Mouse (Mus musculus): Measurements from ENCODE around the gene Tns1. TPM values are rescaled to one million over a fixed set of nuclear protein-coding genes. Genes with fewer than 3 reads are reported as not detected.

Gene Tns1
- polyA plus RNA-seq, 1 experiment from 2014 or later, result 9.3 TPM

GRCm38 (mm10) chr1:74130883-74131659 lies 6.8 kb upstream of the Tns1 start:
- no peak overlapping the region for H3K4me2 ChIP-seq
- ATAC-seq (ENCODE audit: low FRiP score) (no peak), DNase-seq (ENCODE audit: low spot score, missing footprints) (peak; percentile 54)
- 0 out of 2 replicates have a peak, but pooled peaks cover under 1% of the 10 kb centered on the region for H3K27me3 ChIP-seq (ENCODE audit: control insufficient read depth, insufficient read depth, low read length)
- no peaks in the 10 kb centered on the region for H3K4me1 ChIP-seq (ENCODE audit: control insufficient read depth, insufficient read depth, low read length)
- H3K9ac ChIP-seq (ENCODE audit: low read length), result no peak overlapping the region
- H3K4me3 ChIP-seq (ENCODE audit: low read depth, low read length), result no peak overlapping the region
- H3K27ac ChIP-seq (ENCODE audit: low read depth, low read length), result no peak overlapping the region
- WGBS, result 87% methylated on average over 8 of the region's 8 CpGs
- no peaks in the 10 kb centered on the region for H3K36me3 ChIP-seq (ENCODE audit: control insufficient read depth, insufficient read depth, low read length)
- no peaks in the 10 kb centered on the region for H3K9me3 ChIP-seq (ENCODE audit: control insufficient read depth, low read length)

- Histone ChIP-seq H3K36me3 (ENCODE audit: control insufficient read depth, insufficient read depth, low read length) (no peaks in the 10 kb centered on the region), H3K4me1 (ENCODE audit: control insufficient read depth, insufficient read depth, low read length) (peaks cover 11% of the 10 kb centered on the region), H3K27me3 (ENCODE audit: control insufficient read depth, insufficient read depth, low read length) (peaks cover 22% of the 10 kb centered on the region), H3K4me3 (ENCODE audit: low read depth, low read length) (peak within 1 kb of the TSS; percentile 50), H3K4me2 (peak within 1 kb of the TSS; percentile 86), H3K9me3 (ENCODE audit: control insufficient read depth, low read length) (no peaks in the 10 kb centered on the region), H3K9ac (ENCODE audit: low read length) (peak within 1 kb of the TSS; percentile 64), H3K27ac (ENCODE audit: low read depth, low read length) (no peak within 1 kb of the TSS)
- DNase-seq (ENCODE audit: low spot score, missing footprints) (peak; percentile 97), ATAC-seq (ENCODE audit: low FRiP score) (peak; percentile 51)
- under 1% methylated on average over 12 of the region's 12 CpGs for WGBS
Observed at GRCm38 (mm10) chr1:74124991-74125552, 823 bp upstream of the Tns1 start, which contains the start of gene Rufy4. Gene Rufy4, plus strand, starts transcription at chr1:74125541.

GRCm38 (mm10) chr1:74123215-74123614 lies 1.0 kb downstream of the Tns1 start:
- Histone ChIP-seq H3K4me2 (peak overlapping the region; percentile 86), H3K9ac (ENCODE audit: low read length) (no peak overlapping the region), H3K27me3 (ENCODE audit: control insufficient read depth, insufficient read depth, low read length) (peaks cover 22% of the 10 kb centered on the region), H3K4me1 (ENCODE audit: control insufficient read depth, insufficient read depth, low read length) (peaks cover 11% of the 10 kb centered on the region), H3K36me3 (ENCODE audit: control insufficient read depth, insufficient read depth, low read length) (no peaks in the 10 kb centered on the region), H3K4me3 (ENCODE audit: low read depth, low read length) (no peak overlapping the region), H3K27ac (ENCODE audit: low read depth, low read length) (no peak overlapping the region), H3K9me3 (ENCODE audit: control insufficient read depth, low read length) (no peaks in the 10 kb centered on the region)
- DNase-seq (ENCODE audit: low spot score, missing footprints), result peak; percentile 75
- WGBS, result 64% methylated on average over 8 of the region's 8 CpGs
- no peak for ATAC-seq (ENCODE audit: low FRiP score)

- no peak for ATAC-seq (ENCODE audit: low FRiP score)
- Histone ChIP-seq H3K9ac (ENCODE audit: low read length) (no peak overlapping the region), H3K4me3 (ENCODE audit: low read depth, low read length) (no peak overlapping the region), H3K9me3 (ENCODE audit: control insufficient read depth, low read length) (no peaks in the 10 kb centered on the region), H3K27ac (ENCODE audit: low read depth, low read length) (no peak overlapping the region), H3K4me1 (ENCODE audit: control insufficient read depth, insufficient read depth, low read length) (peaks cover 11% of the 10 kb centered on the region), H3K27me3 (ENCODE audit: control insufficient read depth, insufficient read depth, low read length) (peaks cover 22% of the 10 kb centered on the region), H3K4me2 (no peak overlapping the region), H3K36me3 (ENCODE audit: control insufficient read depth, insufficient read depth, low read length) (no peaks in the 10 kb centered on the region)
- DNase-seq (ENCODE audit: low spot score, missing footprints), result peak; percentile 73
- WGBS, result 57% methylated on average over 9 of the region's 9 CpGs
Observed at GRCm38 (mm10) chr1:74121821-74122576, 2.2 kb downstream of the Tns1 start.

- Histone ChIP-seq H3K4me3 (ENCODE audit: low read depth, low read length) (no peak overlapping the region), H3K27ac (ENCODE audit: low read depth, low read length) (no peak overlapping the region), H3K36me3 (ENCODE audit: control insufficient read depth, insufficient read depth, low read length) (no peaks in the 10 kb centered on the region), H3K4me2 (no peak overlapping the region), H3K9me3 (ENCODE audit: control insufficient read depth, low read length) (no peaks in the 10 kb centered on the region), H3K9ac (ENCODE audit: low read length) (no peak overlapping the region), H3K4me1 (ENCODE audit: control insufficient read depth, insufficient read depth, low read length) (peaks cover 11% of the 10 kb centered on the region), H3K27me3 (ENCODE audit: control insufficient read depth, insufficient read depth, low read length) (peaks cover 22% of the 10 kb centered on the region)
- no peak for ATAC-seq (ENCODE audit: low FRiP score)
- no peak for DNase-seq (ENCODE audit: low spot score, missing footprints)
- WGBS, result 81% methylated on average over 7 of the region's 7 CpGs
Observed at GRCm38 (mm10) chr1:74121138-74121537, 3.1 kb downstream of the Tns1 start.

GRCm38 (mm10) chr1:74119115-74119514 lies 5.1 kb downstream of the Tns1 start:
- Histone ChIP-seq H3K36me3 (ENCODE audit: control insufficient read depth, insufficient read depth, low read length) (no peaks in the 10 kb centered on the region), H3K27me3 (ENCODE audit: control insufficient read depth, insufficient read depth, low read length) (peaks cover 14% of the 10 kb centered on the region), H3K9ac (ENCODE audit: low read length) (no peak overlapping the region), H3K9me3 (ENCODE audit: control insufficient read depth, low read length) (no peaks in the 10 kb centered on the region), H3K4me3 (ENCODE audit: low read depth, low read length) (no peak overlapping the region), H3K4me1 (ENCODE audit: control insufficient read depth, insufficient read depth, low read length) (peaks cover 2% of the 10 kb centered on the region), H3K4me2 (no peak overlapping the region), H3K27ac (ENCODE audit: low read depth, low read length) (no peak overlapping the region)
- no peak for DNase-seq (ENCODE audit: low spot score, missing footprints)
- ATAC-seq (ENCODE audit: low FRiP score), result no peak
- WGBS, result 83% methylated on average over 1 of the region's 1 CpGs

GRCm38 (mm10) chr1:74117876-74118275 lies 6.4 kb downstream of the Tns1 start:
- ATAC-seq (ENCODE audit: low FRiP score) (no peak), DNase-seq (ENCODE audit: low spot score, missing footprints) (no peak)
- Histone ChIP-seq H3K4me3 (ENCODE audit: low read depth, low read length) (no peak overlapping the region), H3K36me3 (ENCODE audit: control insufficient read depth, insufficient read depth, low read length) (no peaks in the 10 kb centered on the region), H3K9me3 (ENCODE audit: control insufficient read depth, low read length) (no peaks in the 10 kb centered on the region), H3K9ac (ENCODE audit: low read length) (no peak overlapping the region), H3K4me2 (no peak overlapping the region), H3K27me3 (ENCODE audit: control insufficient read depth, insufficient read depth, low read length) (peaks cover 1% of the 10 kb centered on the region), H3K4me1 (ENCODE audit: control insufficient read depth, insufficient read depth, low read length) (no peaks in the 10 kb centered on the region), H3K27ac (ENCODE audit: low read depth, low read length) (no peak overlapping the region)
- WGBS, result 93% methylated on average over 6 of the region's 6 CpGs

GRCm38 (mm10) chr1:74113071-74113470 lies 11.2 kb downstream of the Tns1 start:
- ATAC-seq (ENCODE audit: low FRiP score), result no peak
- Histone ChIP-seq H3K9ac (ENCODE audit: low read length) (no peak overlapping the region), H3K4me1 (ENCODE audit: control insufficient read depth, insufficient read depth, low read length) (peaks cover 28% of the 10 kb centered on the region), H3K4me2 (no peak overlapping the region), H3K27me3 (ENCODE audit: control insufficient read depth, insufficient read depth, low read length) (no peaks in the 10 kb centered on the region), H3K27ac (ENCODE audit: low read depth, low read length) (no peak overlapping the region), H3K36me3 (ENCODE audit: control insufficient read depth, insufficient read depth, low read length) (no peaks in the 10 kb centered on the region), H3K9me3 (ENCODE audit: control insufficient read depth, low read length) (no peaks in the 10 kb centered on the region), H3K4me3 (ENCODE audit: low read depth, low read length) (no peak overlapping the region)
- no peak for DNase-seq (ENCODE audit: low spot score, missing footprints)
- WGBS, result 46% methylated on average over 3 of the region's 3 CpGs

GRCm38 (mm10) chr1:74111696-74112030 lies 12.6 kb downstream of the Tns1 start:
- WGBS, result 12% methylated on average over 6 of the region's 6 CpGs
- H3K27ac ChIP-seq (ENCODE audit: low read depth, low read length), result peak overlapping the region; percentile 86
- ATAC-seq (ENCODE audit: low FRiP score) (peak; percentile 62), DNase-seq (ENCODE audit: low spot score, missing footprints) (peak; percentile 90)
- no peaks in the 10 kb centered on the region for H3K9me3 ChIP-seq (ENCODE audit: control insufficient read depth, low read length)
- H3K9ac ChIP-seq (ENCODE audit: low read length), result peak overlapping the region; percentile 33; the same call in 1 of the 2 replicates
- H3K27me3 ChIP-seq (ENCODE audit: control insufficient read depth, insufficient read depth, low read length), result no peaks in the 10 kb centered on the region
- no peaks in the 10 kb centered on the region for H3K36me3 ChIP-seq (ENCODE audit: control insufficient read depth, insufficient read depth, low read length)
- H3K4me1 ChIP-seq (ENCODE audit: control insufficient read depth, insufficient read depth, low read length), result peaks cover 30% of the 10 kb centered on the region
- no peak overlapping the region for H3K4me3 ChIP-seq (ENCODE audit: low read depth, low read length)
- no peak overlapping the region for H3K4me2 ChIP-seq

Measured in midbrain, embryonic 11.5 days (tissue).